Mouse (Mus musculus) retina, adult 2 months (tissue): ENCODE measurements at regions not wholly inside any gene's neighbourhood (a gene's known extent, or its start where the extent isn't known, plus 50 kb on each side); places are given as distances from the start of the nearest gene placed in this dataset.
"Not testable (repeated sequence)": the region's sequence is repeated elsewhere in the genome, so short reads cannot be mapped to it uniquely, and the experiment has no call there.

Experiments
- DNase-seq: peaks from one replicate; pipeline ENCODE4 v3.0.0-alpha.2; 2012; ENCODE audit warnings: low read depth, low spot score

GRCm38 (mm10) chr9:17987606-17988005 is 304.3 kb upstream of the Chordc1 start:
- peak; percentile 16 for DNase-seq

- no peak for DNase-seq
These were observed 289.4 kb upstream of the Chordc1 start for GRCm38 (mm10) chr9:18002557-18002956.

GRCm38 (mm10) chr9:18041346-18041745 is 250.6 kb upstream of the Chordc1 start:
- DNase-seq, result no peak

DNA sequence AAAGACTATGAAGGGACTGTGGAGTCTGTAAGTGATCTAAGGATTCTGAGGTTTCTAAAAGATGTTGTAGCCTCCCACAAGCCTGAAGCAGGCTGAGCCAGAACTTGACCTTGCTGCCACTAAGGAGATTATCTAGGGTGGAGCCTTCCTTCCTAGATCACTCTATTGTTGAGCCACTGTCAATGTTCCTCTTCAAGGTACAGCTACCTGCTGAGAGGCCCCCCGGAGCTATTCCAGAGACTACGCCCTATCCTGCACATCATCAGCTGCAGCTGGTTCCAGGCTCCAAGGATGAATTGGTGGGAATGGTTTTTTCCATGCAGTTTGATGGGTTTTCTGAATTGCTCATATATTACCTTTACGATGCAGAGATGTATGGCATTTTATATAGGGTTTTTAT is 249.3 kb upstream of the Chordc1 start:
- DNase-seq, result not testable (repeated sequence)

DNA sequence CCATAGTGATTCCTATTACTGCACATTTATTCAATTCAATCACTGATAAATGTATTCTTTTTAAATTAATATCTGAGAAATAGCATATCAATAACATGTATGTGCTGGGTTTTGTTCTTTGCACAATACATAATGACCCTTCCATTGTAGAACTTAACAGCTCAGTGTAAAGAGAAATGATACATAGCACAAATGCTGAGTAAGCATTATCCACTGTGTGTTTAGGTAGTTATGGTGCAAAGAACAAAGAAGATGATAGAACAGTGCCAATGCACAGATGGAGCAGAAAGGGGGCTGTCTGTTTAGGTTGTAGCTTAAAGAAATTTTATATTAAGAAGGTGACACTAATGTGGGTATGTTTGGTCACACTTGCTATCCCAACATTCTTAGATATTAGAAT is 215.0 kb upstream of the Chordc1 start:
- DNase-seq, result no peak

- not testable (repeated sequence) for DNase-seq
These were observed 213.5 kb upstream of the Chordc1 start for GRCm38 (mm10) chr9:18078446-18078845.

- not testable (repeated sequence) for DNase-seq
These were observed 212.8 kb upstream of the Chordc1 start for GRCm38 (mm10) chr9:18079120-18079519.
